Mouse (Mus musculus): ENCODE data around the gene Pin4.

- no peak for TF ChIP-seq CTCF (IDR thresholded peaks at IDR 0.05; ENCODE audit: low read depth)
- no peak for TF ChIP-seq EP300 (IDR thresholded peaks at IDR 0.05; ENCODE audit: low read depth)
Observed at GRCm38 (mm10) chrX:102141157-102141556, 21.9 kb downstream of the Pin4 start.

Data from liver, embryonic 14.5 days (tissue).